Mouse (Mus musculus) small intestine, adult 2 months (tissue): ENCODE measurements at regions not wholly inside any gene's neighbourhood (a gene's known extent, or its start where the extent isn't known, plus 50 kb on each side); places are given as distances from the start of the nearest gene placed in this dataset.

Experiments used
- CTCF ChIP-seq: fragments of 200-500 bp; IDR thresholded peaks from 2 replicates; pipeline ENCODE4 v1.5.1; 2012; ENCODE audit warnings: low read depth, mild to moderate bottlenecking, control low read depth, inconsistent platforms, low read length, moderate library complexity, mixed read lengths; ENCODE audit not compliant: insufficient replicate concordance, insufficient read length; ENCODE audit errors: extremely low read depth
- POLR2A ChIP-seq: fragments of 200-500 bp; IDR thresholded peaks from 2 replicates; pipeline ENCODE4 v1.6.1; 2012; ENCODE audit warnings: low read depth, mild to moderate bottlenecking, control low read depth, inconsistent platforms, low read length, moderate library complexity

- TF ChIP-seq POLR2A, result no peak
- no peak for TF ChIP-seq CTCF
Observed at GRCm38 (mm10) chrX:99369258-99369900, 101.7 kb downstream of the Pja1 start.
